Mouse (Mus musculus): ENCODE measurements at regions not wholly inside any gene's neighbourhood (a gene's known extent, or its start where the extent isn't known, plus 50 kb on each side); places are given as distances from the start of the nearest gene placed in this dataset.

GRCm38 (mm10) chr2:128250841-128251240 is 125.0 kb downstream of the Bcl2l11 start:
- Histone ChIP-seq H3K79me2 (ENCODE audit: control insufficient read depth, insufficient read depth) (no peaks in the 10 kb centered on the region), H3K36me3 (ENCODE audit: control insufficient read depth, insufficient read depth) (no peaks in the 10 kb centered on the region), H3ac (ENCODE audit: control insufficient read depth, insufficient read length, low read depth) (no peak overlapping the region), H3K27me3 (ENCODE audit: control insufficient read depth, insufficient read depth, insufficient read length) (no peaks in the 10 kb centered on the region), H3K4me3 (ENCODE audit: insufficient read depth, poor library complexity, severe bottlenecking) (no peak overlapping the region), H3K79me3 (ENCODE audit: low read depth) (no peaks in the 10 kb centered on the region)
- no peak for TF ChIP-seq FOSL1 (IDR thresholded peaks at IDR 0.05; ENCODE audit: insufficient read depth, low read length, poor library complexity, severe bottlenecking)
- no peak for TF ChIP-seq MYOG (IDR thresholded peaks at IDR 0.05; ENCODE audit: control insufficient read depth, extremely low read depth, insufficient read length)
- no peak for TF ChIP-seq USF1 (IDR thresholded peaks at IDR 0.05; ENCODE audit: low read depth)
- TF ChIP-seq CTCF (IDR thresholded peaks at IDR 0.05; ENCODE audit: control insufficient read depth, insufficient read depth, insufficient read length): no peak
- no peak for TF ChIP-seq MYOD1 (IDR thresholded peaks at IDR 0.05; ENCODE audit: control insufficient read depth, insufficient read length, low read depth)
- no peak for TF ChIP-seq MAX (IDR thresholded peaks at IDR 0.05)
- no peak for TF ChIP-seq CEBPB (IDR thresholded peaks at IDR 0.05; ENCODE audit: low read depth)

GRCm38 (mm10) chr2:128256651-128257050 is 130.8 kb downstream of the Bcl2l11 start:
- TF ChIP-seq USF1 (IDR thresholded peaks at IDR 0.05; ENCODE audit: low read depth): no peak
- TF ChIP-seq MYOD1 (IDR thresholded peaks at IDR 0.05; ENCODE audit: control insufficient read depth, insufficient read length, low read depth): no peak
- no peak for TF ChIP-seq CTCF (IDR thresholded peaks at IDR 0.05; ENCODE audit: control insufficient read depth, insufficient read depth, insufficient read length)
- TF ChIP-seq MYOG (IDR thresholded peaks at IDR 0.05; ENCODE audit: control insufficient read depth, extremely low read depth, insufficient read length): no peak
- no peak for TF ChIP-seq CEBPB (IDR thresholded peaks at IDR 0.05; ENCODE audit: low read depth)
- no peak for TF ChIP-seq FOSL1 (IDR thresholded peaks at IDR 0.05; ENCODE audit: insufficient read depth, low read length, poor library complexity, severe bottlenecking)
- TF ChIP-seq MAX (IDR thresholded peaks at IDR 0.05): no peak
- no peaks in the 10 kb centered on the region for H3K79me3 ChIP-seq (ENCODE audit: low read depth)
- H3K79me2 ChIP-seq (ENCODE audit: control insufficient read depth, insufficient read depth): no peaks in the 10 kb centered on the region
- H3K36me3 ChIP-seq (ENCODE audit: control insufficient read depth, insufficient read depth): no peaks in the 10 kb centered on the region
- H3K4me3 ChIP-seq (ENCODE audit: insufficient read depth, poor library complexity, severe bottlenecking): no peak overlapping the region
- H3ac ChIP-seq (ENCODE audit: control insufficient read depth, insufficient read length, low read depth): no peak overlapping the region
- no peaks in the 10 kb centered on the region for H3K27me3 ChIP-seq (ENCODE audit: control insufficient read depth, insufficient read depth, insufficient read length)

GRCm38 (mm10) chr2:128257262-128257661 is 131.4 kb downstream of the Bcl2l11 start:
- no peaks in the 10 kb centered on the region for H3K79me2 ChIP-seq (ENCODE audit: control insufficient read depth, insufficient read depth)
- H3ac ChIP-seq (ENCODE audit: control insufficient read depth, insufficient read length, low read depth): no peak overlapping the region
- no peaks in the 10 kb centered on the region for H3K27me3 ChIP-seq (ENCODE audit: control insufficient read depth, insufficient read depth, insufficient read length)
- H3K79me3 ChIP-seq (ENCODE audit: low read depth): no peaks in the 10 kb centered on the region
- H3K36me3 ChIP-seq (ENCODE audit: control insufficient read depth, insufficient read depth): no peaks in the 10 kb centered on the region
- TF ChIP-seq MYOD1 (IDR thresholded peaks at IDR 0.05; ENCODE audit: control insufficient read depth, insufficient read length, low read depth) (no peak), FOSL1 (IDR thresholded peaks at IDR 0.05; ENCODE audit: insufficient read depth, low read length, poor library complexity, severe bottlenecking) (no peak)
- no peak overlapping the region for H3K4me3 ChIP-seq (ENCODE audit: insufficient read depth, poor library complexity, severe bottlenecking)

GRCm38 (mm10) chr2:128263880-128264279 is 138.0 kb downstream of the Bcl2l11 start:
- Histone ChIP-seq H3K27me3 (ENCODE audit: control insufficient read depth, insufficient read depth, insufficient read length) (no peaks in the 10 kb centered on the region), H3K79me2 (ENCODE audit: control insufficient read depth, insufficient read depth) (no peaks in the 10 kb centered on the region)

GRCm38 (mm10) chr2:128265014-128265990 is 139.5 kb downstream of the Bcl2l11 start:
- TF ChIP-seq MAX (IDR thresholded peaks at IDR 0.05) (no peak), FOSL1 (IDR thresholded peaks at IDR 0.05; ENCODE audit: insufficient read depth, low read length, poor library complexity, severe bottlenecking) (no peak), MYOD1 (IDR thresholded peaks at IDR 0.05; ENCODE audit: control insufficient read depth, insufficient read length, low read depth) (no peak), USF1 (IDR thresholded peaks at IDR 0.05; ENCODE audit: low read depth) (no peak), MYOG (IDR thresholded peaks at IDR 0.05; ENCODE audit: control insufficient read depth, extremely low read depth, insufficient read length) (no peak), CTCF (IDR thresholded peaks at IDR 0.05; ENCODE audit: control insufficient read depth, insufficient read depth, insufficient read length) (no peak), CEBPB (IDR thresholded peaks at IDR 0.05; ENCODE audit: low read depth) (no peak)
- Histone ChIP-seq H3K79me2 (ENCODE audit: control insufficient read depth, insufficient read depth) (no peaks in the 10 kb centered on the region), H3ac (ENCODE audit: control insufficient read depth, insufficient read length, low read depth) (no peak overlapping the region), H3K79me3 (ENCODE audit: low read depth) (no peaks in the 10 kb centered on the region), H3K4me3 (ENCODE audit: insufficient read depth, poor library complexity, severe bottlenecking) (no peak overlapping the region), H3K27me3 (ENCODE audit: control insufficient read depth, insufficient read depth, insufficient read length) (no peaks in the 10 kb centered on the region), H3K36me3 (ENCODE audit: control insufficient read depth, insufficient read depth) (no peaks in the 10 kb centered on the region)

More at GRCm38 (mm10) chr2:128263880-128264279, 138.0 kb downstream of the Bcl2l11 start:
- Histone ChIP-seq H3K36me3 (ENCODE audit: control insufficient read depth, insufficient read depth) (no peaks in the 10 kb centered on the region), H3ac (ENCODE audit: control insufficient read depth, insufficient read length, low read depth) (no peak overlapping the region), H3K79me3 (ENCODE audit: low read depth) (no peaks in the 10 kb centered on the region), H3K4me3 (ENCODE audit: insufficient read depth, poor library complexity, severe bottlenecking) (no peak overlapping the region)
- no peak for TF ChIP-seq CEBPB (IDR thresholded peaks at IDR 0.05; ENCODE audit: low read depth)
- TF ChIP-seq MYOD1 (IDR thresholded peaks at IDR 0.05; ENCODE audit: control insufficient read depth, insufficient read length, low read depth): peak; percentile 79
- no peak for TF ChIP-seq MAX (IDR thresholded peaks at IDR 0.05)

Measured in C2C12 (cell line).